Mouse (Mus musculus): ENCODE measurements around the gene Gm11146. TPM values are rescaled to one million over a fixed set of nuclear protein-coding genes. Genes with fewer than 3 reads are reported as not detected.

Gm11146 gene
- not detected in 2 replicates for total RNA-seq (2012; rRNA removed)
- not detected for polyA plus RNA-seq (2012; ENCODE audit: insufficient read depth in 1 of 2, insufficient read length in 2 of 2, low read depth in 1 of 2, low replicate concordance in 2 of 2, missing spikeins in 1 of 2)

GRCm38 (mm10) chr16:77601994-77602393 is at the start of gene Gm11146:
Gene Gm11146, minus strand, starts transcription at chr16:77602094.
- Histone ChIP-seq H3K9ac (ENCODE audit: control insufficient read depth, low read depth, low read length, poor library complexity, severe bottlenecking) (no peak within 1 kb of the TSS), H3K27ac (ENCODE audit: control insufficient read depth, low read depth, low read length) (no peak within 1 kb of the TSS)

GRCm38 (mm10) chr16:77650596-77650995 is 48.7 kb upstream of the Gm11146 start:
- H3K36me3 ChIP-seq (ENCODE audit: control insufficient read depth in 1 of 2, insufficient read depth in 2 of 2, low read length in 2 of 2), result no peaks in the 10 kb centered on the region
- DNase-seq (ENCODE audit: low read depth, low spot score), result no peak
- no peak overlapping the region for H3K9ac ChIP-seq (ENCODE audit: control insufficient read depth, low read depth, low read length, poor library complexity, severe bottlenecking)
- H3K4me1 ChIP-seq (ENCODE audit: control insufficient read depth in 1 of 2, insufficient read depth in 2 of 2, low read length in 2 of 2), result no peaks in the 10 kb centered on the region
- no peak overlapping the region for H3K27ac ChIP-seq (ENCODE audit: control insufficient read depth, low read depth, low read length)
- no peak for TF ChIP-seq E2F4 (IDR thresholded peaks at IDR 0.05; ENCODE audit: borderline replicate concordance, low read depth, low read length)
- no peak for TF ChIP-seq GABPA (IDR thresholded peaks at IDR 0.05; ENCODE audit: low read depth, low read length)
- TF ChIP-seq JUND (IDR thresholded peaks at IDR 0.05; ENCODE audit: low read depth, low read length), result no peak
- TF ChIP-seq ZC3H11A (IDR thresholded peaks at IDR 0.05; ENCODE audit: low read depth, low read length), result no peak
- TF ChIP-seq ETS1 (IDR thresholded peaks at IDR 0.05; ENCODE audit: low read depth, low read length), result no peak
- TF ChIP-seq NRF1 (IDR thresholded peaks at IDR 0.05; ENCODE audit: insufficient read depth, low read depth, low read length, poor library complexity, severe bottlenecking), result no peak
- no peak for TF ChIP-seq NELFE (IDR thresholded peaks at IDR 0.05; ENCODE audit: low read depth, low read length)
- TF ChIP-seq MYB (IDR thresholded peaks at IDR 0.05; ENCODE audit: low read depth, low read length), result no peak
- TF ChIP-seq POLR2AphosphoS5 (IDR thresholded peaks at IDR 0.05; ENCODE audit: borderline replicate concordance, low read depth, low read length), result no peak
- no peak for TF ChIP-seq MAFK (IDR thresholded peaks at IDR 0.05; ENCODE audit: borderline replicate concordance, low read depth, low read length)
- no peak for TF ChIP-seq USF2 (IDR thresholded peaks at IDR 0.05; ENCODE audit: borderline replicate concordance in 1 of 2, insufficient read depth in 1 of 2, low read depth in 1 of 2, low read length in 2 of 2)
- no peak for TF ChIP-seq CHD1 (IDR thresholded peaks at IDR 0.05; ENCODE audit: low read depth, low read length)
- TF ChIP-seq POLR2A (IDR thresholded peaks at IDR 0.05; ENCODE audit: control insufficient read depth in 1 of 2, insufficient read depth in 1 of 2, low read depth in 1 of 2, low read length in 2 of 2, poor library complexity in 1 of 2), result no peak
- TF ChIP-seq KAT2A (conservative IDR thresholded peaks at IDR 0.05; ENCODE audit: low read depth, low read length), result no peak
- no peak for TF ChIP-seq ZNF384 (IDR thresholded peaks at IDR 0.05; ENCODE audit: low read depth, low read length)
- TF ChIP-seq USF1 (IDR thresholded peaks at IDR 0.05; ENCODE audit: low read depth, low read length), result no peak
- TF ChIP-seq GATA1 (IDR thresholded peaks at IDR 0.05; ENCODE audit: low read depth, low read length), result no peak
- TF ChIP-seq UBTF (IDR thresholded peaks at IDR 0.05; ENCODE audit: borderline replicate concordance, insufficient read depth, low read depth, low read length), result no peak
- no peak for TF ChIP-seq MAX (IDR thresholded peaks at IDR 0.05; ENCODE audit: low read length)
- TF ChIP-seq ELF1 (IDR thresholded peaks at IDR 0.05; ENCODE audit: low read depth, low read length), result no peak
- no peaks in the 10 kb centered on the region for H3K27me3 ChIP-seq (ENCODE audit: control insufficient read depth in 1 of 2, insufficient read depth in 2 of 2, low read length in 2 of 2)
- no peaks in the 10 kb centered on the region for H3K79me2 ChIP-seq (ENCODE audit: control insufficient read depth, insufficient read depth, low read length, poor library complexity)
- no peaks in the 10 kb centered on the region for H3K9me3 ChIP-seq (replicated peaks; ENCODE audit: insufficient read depth, low read length)
- no peak overlapping the region for H3K4me3 ChIP-seq (ENCODE audit: control insufficient read depth in 1 of 2, insufficient read depth in 1 of 2, low read depth in 2 of 2, low read length in 2 of 2)

More at GRCm38 (mm10) chr16:77601994-77602393, at the start of gene Gm11146:
- Histone ChIP-seq H3K36me3 (ENCODE audit: control insufficient read depth in 1 of 2, insufficient read depth in 2 of 2, low read length in 2 of 2) (no peaks in the 10 kb centered on the region), H3K4me1 (ENCODE audit: control insufficient read depth in 1 of 2, insufficient read depth in 2 of 2, low read length in 2 of 2) (no peaks in the 10 kb centered on the region), H3K9me3 (replicated peaks; ENCODE audit: insufficient read depth, low read length) (no peaks in the 10 kb centered on the region), H3K4me3 (ENCODE audit: control insufficient read depth in 1 of 2, insufficient read depth in 1 of 2, low read depth in 2 of 2, low read length in 2 of 2) (no peak within 1 kb of the TSS), H3K27me3 (ENCODE audit: control insufficient read depth in 1 of 2, insufficient read depth in 2 of 2, low read length in 2 of 2) (no peaks in the 10 kb centered on the region), H3K79me2 (ENCODE audit: control insufficient read depth, insufficient read depth, low read length, poor library complexity) (no peaks in the 10 kb centered on the region)
- DNase-seq (ENCODE audit: low read depth, low spot score), result no peak
- TF ChIP-seq MAX (IDR thresholded peaks at IDR 0.05; ENCODE audit: low read length) (no peak), EP300 (IDR thresholded peaks at IDR 0.05; ENCODE audit: low read depth in 1 of 2, low read length in 2 of 2) (no peak), POLR2AphosphoS2 (IDR thresholded peaks at IDR 0.05; ENCODE audit: low read length) (no peak), SMC3 (IDR thresholded peaks at IDR 0.05; ENCODE audit: low read depth, low read length) (no peak), NELFE (IDR thresholded peaks at IDR 0.05; ENCODE audit: low read depth, low read length) (no peak), USF2 (IDR thresholded peaks at IDR 0.05; ENCODE audit: borderline replicate concordance in 1 of 2, insufficient read depth in 1 of 2, low read depth in 1 of 2, low read length in 2 of 2) (no peak), NRF1 (IDR thresholded peaks at IDR 0.05; ENCODE audit: insufficient read depth, low read depth, low read length, poor library complexity, severe bottlenecking) (no peak), TAL1 (IDR thresholded peaks at IDR 0.05; ENCODE audit: low read length) (no peak), TBP (IDR thresholded peaks at IDR 0.05; ENCODE audit: low read depth, low read length) (no peak), RCOR1 (IDR thresholded peaks at IDR 0.05; ENCODE audit: low read depth, low read length) (no peak)

All from MEL (cell line).